Mouse (Mus musculus): Measurements from ENCODE around the gene Actr1a. TPM values are rescaled to one million over a fixed set of nuclear protein-coding genes. Genes with fewer than 3 reads are reported as not detected.

Actr1a gene
- polyA plus RNA-seq, 1 experiment from 2014 or later = 297 TPM

DNA sequence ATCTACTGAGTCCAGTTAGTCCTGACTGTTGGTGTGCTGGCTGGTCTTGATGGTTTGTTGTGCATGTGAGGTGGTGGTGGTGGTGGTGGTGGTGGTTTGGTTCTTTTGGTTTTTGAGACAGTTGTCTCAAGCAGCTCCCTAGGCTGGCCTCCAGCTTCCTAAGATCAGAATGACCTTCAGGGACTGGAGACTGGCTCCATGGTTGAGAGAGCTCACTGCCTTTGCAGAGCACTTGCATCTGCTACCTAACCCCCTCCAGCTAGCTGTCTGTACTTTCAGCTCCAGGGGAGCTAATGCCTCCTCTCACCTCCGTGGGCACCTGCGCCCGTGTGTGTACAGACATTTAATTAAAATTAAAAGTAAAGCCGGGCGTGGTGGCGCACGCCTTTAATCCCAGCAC is 24.9 kb upstream of the Actr1a start:
- Histone ChIP-seq H3K4me2 (no peak overlapping the region), H3K4me1 (replicated peaks) (peaks cover 58% of the 10 kb centered on the region), H3K27ac (replicated peaks) (no peak overlapping the region), H3K27me3 (no peaks in the 10 kb centered on the region), H3K9me3 (no peaks in the 10 kb centered on the region), H3K4me3 (no peak overlapping the region), H3K36me3 (no peaks in the 10 kb centered on the region), H3K9ac (no peak overlapping the region)
- no peak for ATAC-seq (ENCODE audit: low read depth)
- WGBS = 95% methylated on average over 7 of the region's 7 CpGs

- Histone ChIP-seq H3K4me1 (replicated peaks) (peaks cover 47% of the 10 kb centered on the region), H3K36me3 (no peaks in the 10 kb centered on the region), H3K4me2 (no peak overlapping the region), H3K9ac (no peak overlapping the region), H3K27ac (replicated peaks) (no peak overlapping the region), H3K27me3 (no peaks in the 10 kb centered on the region), H3K4me3 (no peak overlapping the region), H3K9me3 (no peaks in the 10 kb centered on the region)
- WGBS = 94% methylated on average over 4 of the region's 4 CpGs
- no peak for ATAC-seq (ENCODE audit: low read depth)
Measured at GRCm38 (mm10) chr19:46418051-46418450, 22.5 kb upstream of the Actr1a start.

DNA sequence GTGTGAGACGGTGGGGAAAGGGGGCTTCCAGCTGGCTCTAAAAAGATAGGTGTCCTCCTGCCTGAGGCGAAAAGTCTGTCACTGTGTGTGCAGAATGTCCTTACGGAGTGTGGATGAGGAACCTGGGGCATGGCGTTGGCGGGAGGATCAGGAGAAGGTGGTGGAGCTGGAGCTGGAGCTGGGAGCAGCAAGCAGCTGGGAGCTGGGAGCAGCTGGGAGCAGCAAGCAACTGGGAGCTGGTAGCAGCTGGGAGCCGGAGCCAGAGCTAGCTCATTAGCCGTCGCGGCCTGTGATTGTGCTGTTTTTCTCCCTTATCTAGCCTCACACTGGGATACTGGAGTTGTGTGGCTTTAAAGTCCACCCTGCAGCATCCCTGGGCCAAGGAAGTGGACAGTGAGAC is 20.7 kb upstream of the Actr1a start:
- Histone ChIP-seq H3K4me2 (no peak overlapping the region), H3K27me3 (no peaks in the 10 kb centered on the region), H3K9ac (no peak overlapping the region), H3K4me1 (replicated peaks) (peaks cover 29% of the 10 kb centered on the region), H3K9me3 (no peaks in the 10 kb centered on the region), H3K4me3 (no peak overlapping the region), H3K36me3 (no peaks in the 10 kb centered on the region), H3K27ac (replicated peaks) (peak overlapping the region; percentile 57)
- 56% methylated on average over 9 of the region's 9 CpGs for WGBS
- no peak for ATAC-seq (ENCODE audit: low read depth)

DNA sequence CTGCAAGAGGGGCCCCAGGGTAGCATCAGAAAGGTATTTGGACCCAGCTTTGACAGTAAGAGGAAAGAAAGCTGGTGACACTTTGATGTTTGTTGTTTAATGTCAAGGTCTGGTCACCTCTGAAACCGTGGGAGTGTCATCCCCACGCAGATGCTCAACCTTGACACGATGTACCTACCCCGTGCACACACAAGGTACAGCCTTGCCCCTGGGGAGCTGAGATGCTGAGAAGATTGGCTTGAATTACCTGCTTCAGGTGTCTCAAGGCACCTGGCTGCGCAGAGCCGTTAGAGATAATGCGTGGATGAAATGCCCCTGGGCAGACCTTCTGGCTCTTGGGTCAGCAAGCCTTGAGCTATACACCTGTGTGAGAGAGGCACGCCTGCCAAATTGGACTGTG is 18.9 kb upstream of the Actr1a start:
- no peak for ATAC-seq (ENCODE audit: low read depth)
- H3K27ac ChIP-seq (replicated peaks) = no peak overlapping the region
- H3K4me1 ChIP-seq (replicated peaks) = peaks cover 19% of the 10 kb centered on the region
- H3K9ac ChIP-seq = no peak overlapping the region
- 95% methylated on average over 8 of the region's 8 CpGs for WGBS
- H3K4me3 ChIP-seq = no peak overlapping the region
- H3K27me3 ChIP-seq = no peaks in the 10 kb centered on the region
- H3K36me3 ChIP-seq = peaks cover 3% of the 10 kb centered on the region; the same call in 1 of the 2 replicates
- H3K9me3 ChIP-seq = no peaks in the 10 kb centered on the region
- no peak overlapping the region for H3K4me2 ChIP-seq

- no peak for ATAC-seq (ENCODE audit: low read depth)
- no peaks in the 10 kb centered on the region for H3K27me3 ChIP-seq
- H3K27ac ChIP-seq (replicated peaks) = no peak overlapping the region
- no peak overlapping the region for H3K9ac ChIP-seq
- H3K36me3 ChIP-seq = peaks cover 3% of the 10 kb centered on the region; the same call in 1 of the 2 replicates
- no peak overlapping the region for H3K4me3 ChIP-seq
- H3K9me3 ChIP-seq = no peaks in the 10 kb centered on the region
- peaks cover 17% of the 10 kb centered on the region for H3K4me1 ChIP-seq (replicated peaks)
- H3K4me2 ChIP-seq = no peak overlapping the region
- WGBS = 90% methylated on average over 2 of the region's 2 CpGs
Measured at GRCm38 (mm10) chr19:46413969-46414368, 18.4 kb upstream of the Actr1a start.

DNA sequence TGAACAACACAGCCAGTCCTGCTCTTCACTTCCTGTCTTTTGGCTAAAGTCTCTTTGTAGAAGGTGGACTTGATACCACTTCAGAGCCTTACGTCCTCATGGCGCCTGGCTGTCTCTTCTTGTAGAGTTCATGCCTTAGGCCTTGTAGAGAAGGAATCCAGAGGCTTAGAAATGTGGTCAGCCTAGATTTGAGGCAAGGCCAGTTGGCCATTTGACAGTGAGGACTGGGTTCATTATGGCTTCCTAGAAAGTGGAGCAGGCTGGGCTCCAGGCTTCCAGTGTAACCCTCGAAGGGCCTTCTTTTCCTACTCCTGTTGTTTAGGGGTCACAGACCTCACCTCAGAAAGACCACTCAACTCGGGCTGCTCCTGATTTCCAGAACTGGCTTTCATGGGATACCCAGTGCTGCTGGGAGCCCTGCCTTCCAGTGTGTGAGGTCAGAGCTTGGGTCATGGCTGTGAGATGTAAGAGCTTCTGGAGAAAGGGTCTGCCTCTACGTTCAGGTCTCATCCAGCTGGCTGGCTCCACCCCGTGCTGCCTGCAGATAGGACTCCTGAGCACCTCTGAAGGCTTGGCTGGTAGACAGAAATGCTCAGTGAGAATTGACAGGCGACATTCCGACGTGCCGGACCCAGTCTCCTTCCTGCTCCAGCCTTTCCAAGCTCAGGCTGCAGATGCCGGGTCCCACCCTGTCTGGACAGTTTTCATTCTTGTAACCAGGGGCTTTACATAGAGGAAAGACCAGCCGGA is 16.7 kb upstream of the Actr1a start:
- 93% methylated on average over 12 of the region's 12 CpGs for WGBS
- Histone ChIP-seq H3K9ac (no peak overlapping the region), H3K9me3 (no peaks in the 10 kb centered on the region), H3K4me1 (replicated peaks) (peaks cover 14% of the 10 kb centered on the region), H3K27me3 (no peaks in the 10 kb centered on the region), H3K4me2 (no peak overlapping the region), H3K27ac (replicated peaks) (no peak overlapping the region), H3K36me3 (peaks cover 15% of the 10 kb centered on the region), H3K4me3 (no peak overlapping the region)
- ATAC-seq (ENCODE audit: low read depth) = no peak

DNA sequence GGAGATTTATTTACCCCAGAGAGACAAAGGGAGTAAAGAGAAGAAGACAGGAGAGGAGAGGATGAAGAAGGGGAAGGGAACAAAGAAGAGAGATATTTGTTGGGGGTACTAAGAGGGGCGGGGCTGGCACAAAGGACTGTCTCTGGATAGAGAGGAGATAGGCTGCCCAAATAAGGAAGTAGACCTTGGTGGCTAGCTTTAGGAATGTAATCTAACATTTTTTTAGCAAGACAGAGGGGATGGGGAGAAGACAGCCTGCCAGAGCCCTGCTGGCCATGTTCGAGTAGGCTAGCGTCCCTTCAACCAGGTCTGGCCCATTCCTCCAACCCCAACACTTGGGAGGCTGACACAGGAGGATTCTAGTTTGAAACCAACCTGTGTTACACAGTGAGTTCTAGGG is 14.0 kb upstream of the Actr1a start:
- 78% methylated on average over 3 of the region's 3 CpGs for WGBS
- no peaks in the 10 kb centered on the region for H3K9me3 ChIP-seq
- H3K4me1 ChIP-seq (replicated peaks) = peaks cover 19% of the 10 kb centered on the region
- H3K36me3 ChIP-seq = peaks cover 30% of the 10 kb centered on the region
- H3K27me3 ChIP-seq = no peaks in the 10 kb centered on the region
- ATAC-seq (ENCODE audit: low read depth) = no peak
- H3K4me3 ChIP-seq = no peak overlapping the region
- no peak overlapping the region for H3K27ac ChIP-seq (replicated peaks)
- H3K9ac ChIP-seq = no peak overlapping the region
- H3K4me2 ChIP-seq = no peak overlapping the region

DNA sequence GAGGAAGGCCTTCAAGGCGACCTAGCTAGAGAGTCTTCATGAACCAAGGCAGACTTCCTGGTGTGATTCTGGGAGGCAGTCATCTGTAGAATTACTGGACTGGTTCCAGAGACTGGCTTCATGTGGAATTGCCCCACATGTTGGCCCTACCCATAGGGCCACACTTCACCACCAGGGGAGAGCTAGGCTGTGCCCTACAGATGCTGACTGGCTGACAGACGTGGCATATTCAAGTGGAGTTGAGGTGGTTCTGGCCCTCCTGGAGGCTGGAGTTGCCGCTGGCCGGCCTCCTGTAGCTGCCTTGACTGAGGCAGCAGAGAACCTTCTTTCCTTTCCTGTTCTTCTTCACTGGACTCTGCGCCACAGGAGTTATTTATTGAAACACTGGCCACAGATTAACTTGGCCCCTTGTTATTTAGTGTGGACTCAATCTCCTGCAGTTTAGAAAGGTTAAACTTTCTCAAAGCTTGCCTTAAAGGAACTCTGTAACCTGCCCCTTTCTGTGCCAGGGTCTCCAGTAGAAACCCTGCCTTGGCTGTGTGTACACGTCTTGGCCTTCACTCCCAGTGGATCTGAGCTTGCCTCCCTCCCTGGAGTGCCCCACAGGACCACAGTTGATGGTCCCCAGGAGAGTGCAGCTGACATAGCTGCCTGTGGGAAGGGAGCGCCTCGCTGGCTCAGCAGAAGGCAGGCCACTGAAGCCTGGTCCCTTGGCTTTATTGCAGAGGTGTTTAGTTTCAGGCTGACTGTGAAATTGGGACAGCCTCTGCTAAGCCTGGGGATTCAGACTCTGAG is 11.2 kb upstream of the Actr1a start:
- H3K27me3 ChIP-seq = no peaks in the 10 kb centered on the region
- peaks cover 51% of the 10 kb centered on the region for H3K36me3 ChIP-seq
- H3K9ac ChIP-seq = no peak overlapping the region
- H3K9me3 ChIP-seq = no peaks in the 10 kb centered on the region
- H3K4me3 ChIP-seq = no peak overlapping the region
- H3K4me1 ChIP-seq (replicated peaks) = peaks cover 19% of the 10 kb centered on the region
- ATAC-seq (ENCODE audit: low read depth) = no peak
- no peak overlapping the region for H3K4me2 ChIP-seq
- WGBS = 74% methylated on average over 8 of the region's 8 CpGs
- H3K27ac ChIP-seq (replicated peaks) = peak overlapping the region; percentile 49; the same call in 1 of the 2 replicates

GRCm38 (mm10) chr19:46404030-46404429 is 8.5 kb upstream of the Actr1a start:
- Histone ChIP-seq H3K36me3 (peaks cover 56% of the 10 kb centered on the region), H3K27ac (replicated peaks) (no peak overlapping the region), H3K27me3 (no peaks in the 10 kb centered on the region), H3K9ac (no peak overlapping the region), H3K4me2 (no peak overlapping the region), H3K4me3 (no peak overlapping the region), H3K9me3 (no peaks in the 10 kb centered on the region), H3K4me1 (replicated peaks) (peaks cover 34% of the 10 kb centered on the region)
- 93% methylated on average over 1 of the region's 1 CpGs for WGBS
- ATAC-seq (ENCODE audit: low read depth) = no peak

- H3K4me1 ChIP-seq (replicated peaks) = peaks cover 39% of the 10 kb centered on the region
- 89% methylated on average over 7 of the region's 7 CpGs for WGBS
- H3K36me3 ChIP-seq = peaks cover 30% of the 10 kb centered on the region
- no peaks in the 10 kb centered on the region for H3K9me3 ChIP-seq
- H3K27ac ChIP-seq (replicated peaks) = no peak overlapping the region
- H3K27me3 ChIP-seq = no peaks in the 10 kb centered on the region
- H3K9ac ChIP-seq = no peak overlapping the region
- no peak overlapping the region for H3K4me3 ChIP-seq
- H3K4me2 ChIP-seq = no peak overlapping the region
- ATAC-seq (ENCODE audit: low read depth) = no peak
Measured at GRCm38 (mm10) chr19:46400558-46400957, 5.0 kb upstream of the Actr1a start.

- no peak overlapping the region for H3K9ac ChIP-seq
- no peak overlapping the region for H3K27ac ChIP-seq (replicated peaks)
- no peak for ATAC-seq (ENCODE audit: low read depth)
- no peak overlapping the region for H3K4me2 ChIP-seq
- H3K27me3 ChIP-seq = no peaks in the 10 kb centered on the region
- no peak overlapping the region for H3K4me3 ChIP-seq
- no peaks in the 10 kb centered on the region for H3K9me3 ChIP-seq
- H3K36me3 ChIP-seq = peaks cover 30% of the 10 kb centered on the region
- WGBS = 58% methylated on average over 7 of the region's 7 CpGs
- H3K4me1 ChIP-seq (replicated peaks) = peaks cover 39% of the 10 kb centered on the region
Measured at GRCm38 (mm10) chr19:46399886-46400285, 4.3 kb upstream of the Actr1a start.

DNA sequence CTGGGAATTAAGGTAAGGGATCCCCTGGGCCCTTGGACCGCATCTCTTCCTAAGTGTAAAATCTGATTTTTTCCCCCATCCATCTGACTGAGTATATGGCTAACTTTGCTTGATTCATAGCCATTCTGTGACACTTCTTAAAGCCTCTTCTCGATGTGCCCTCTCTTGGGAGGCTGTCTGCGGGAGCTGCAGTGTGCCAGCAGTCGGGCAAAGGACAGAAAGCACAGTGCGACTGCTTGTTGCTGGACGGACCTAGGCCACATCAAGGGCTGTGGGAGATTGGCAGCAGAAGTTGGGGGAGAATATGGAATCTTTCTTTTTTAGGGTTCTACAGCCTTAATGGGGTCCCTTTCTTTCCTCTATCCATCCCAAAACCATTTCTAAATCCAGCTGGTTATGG is 3.8 kb upstream of the Actr1a start:
- Histone ChIP-seq H3K9me3 (no peaks in the 10 kb centered on the region), H3K27ac (replicated peaks) (no peak overlapping the region), H3K27me3 (no peaks in the 10 kb centered on the region), H3K4me1 (replicated peaks) (peaks cover 42% of the 10 kb centered on the region), H3K4me3 (no peak overlapping the region), H3K9ac (0 out of 2 replicates have a peak overlapping the region, but pooled peaks have one; percentile 45), H3K36me3 (peaks cover 27% of the 10 kb centered on the region), H3K4me2 (peak overlapping the region; percentile 81)
- 71% methylated on average over 6 of the region's 6 CpGs for WGBS
- ATAC-seq (ENCODE audit: low read depth) = no peak

All from neural tube, embryonic 13.5 days (tissue).